Mouse (Mus musculus) bone marrow, adult 2 months (tissue): ENCODE results near the gene Qdpr. TPM values are rescaled to one million over a fixed set of nuclear protein-coding genes. Genes with fewer than 3 reads are reported as not detected.
"Not testable (repeated sequence)": the region's sequence is repeated elsewhere in the genome, so short reads cannot be mapped to it uniquely, and the experiment has no call there.

ENCODE experiments used
- H3K27ac ChIP-seq: fragments of 200-500 bp; 2 replicates; pipeline ENCODE4 v1.5.1; 2012; ENCODE audit warnings: low read depth, mild to moderate bottlenecking, control low read depth, inconsistent platforms, low read length; ENCODE audit not compliant: control insufficient read depth, poor library complexity, insufficient read depth
- H3K4me1 ChIP-seq: fragments of 200-500 bp; 2 replicates; pipeline ENCODE4 v1.6.1; 2011; ENCODE audit warnings: low read length; ENCODE audit not compliant: control insufficient read depth, insufficient read depth
- H3K4me3 ChIP-seq: fragments of 200-500 bp; replicated peaks from 2 replicates; pipeline ENCODE3; 2011; ENCODE audit warnings: mild to moderate bottlenecking, low read depth, low read length, control low read depth; ENCODE audit not compliant: control insufficient read depth
- CTCF ChIP-seq: fragments of 200-500 bp; IDR thresholded peaks from 2 replicates; pipeline ENCODE4 v1.5.1; 2011; ENCODE audit warnings: low read length, control low read depth; ENCODE audit not compliant: control insufficient read depth, insufficient read depth
- POLR2A ChIP-seq: fragments of 200-500 bp; IDR thresholded peaks from 2 replicates; pipeline ENCODE4 v1.6.1; 2011; ENCODE audit warnings: low read depth, mild to moderate bottlenecking, control low read depth, low read length, borderline replicate concordance; ENCODE audit not compliant: control insufficient read depth
- WGBS: fragments of 180-500 bp; shearing (Covaris S2); methylation state at CpG from one replicate; pipeline ENCODE4 v1.1.7; 2018; 5-methylcytosine and 5-hydroxymethylcytosine counted together
- polyA plus RNA-seq: library from polyadenylated mRNA; stranded (reverse); fragments of >200 nt; gene quantifications from 2 replicates; pipeline ENCODE4 v1.2.4, GENCODE M21; 2011; ENCODE audit warnings: low replicate concordance; ENCODE audit not compliant: missing spikeins, insufficient read depth, insufficient read length

Qdpr gene
- polyA plus RNA-seq, 1 experiment: 25.8 TPM

- WGBS: 86% methylated on average over 8 of the region's 8 CpGs
- no peak for TF ChIP-seq POLR2A
- no peak for TF ChIP-seq CTCF
- peaks cover 2% of the 10 kb centered on the region; the same call in 1 of the 2 replicates for H3K4me1 ChIP-seq
- H3K4me3 ChIP-seq: no peak overlapping the region
- no peak overlapping the region for H3K27ac ChIP-seq
Observed at GRCm38 (mm10) chr5:45444130-45444832, 5.8 kb downstream of the Qdpr start.

GRCm38 (mm10) chr5:45441745-45442144 is 8.3 kb downstream of the Qdpr start:
- no peaks in the 10 kb centered on the region for H3K4me1 ChIP-seq
- TF ChIP-seq CTCF: no peak
- no peak overlapping the region for H3K4me3 ChIP-seq
- 74% methylated on average over 3 of the region's 3 CpGs for WGBS
- no peak overlapping the region for H3K27ac ChIP-seq

DNA sequence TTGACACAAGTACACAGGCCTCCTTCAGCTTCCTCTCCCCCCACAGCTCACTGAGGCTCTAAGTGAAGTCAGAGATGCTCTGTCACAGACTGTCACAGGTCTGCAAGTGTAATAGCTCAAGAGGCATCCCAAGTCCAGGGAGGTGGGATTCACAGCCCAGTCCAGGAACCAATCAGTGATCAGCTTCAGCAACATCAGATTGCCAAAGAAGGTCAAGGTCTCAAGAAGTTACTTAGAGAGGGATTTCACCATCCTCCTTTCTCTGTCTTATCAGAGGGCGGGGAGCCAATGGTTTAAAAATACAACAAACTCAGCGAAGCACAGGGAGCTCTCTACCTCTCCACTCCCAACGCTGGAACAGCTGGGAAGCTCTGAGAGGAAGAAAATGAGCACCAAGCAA is 8.9 kb downstream of the Qdpr start:
- no peak overlapping the region for H3K4me3 ChIP-seq
- H3K4me1 ChIP-seq: no peaks in the 10 kb centered on the region
- 77% methylated on average over 3 of the region's 3 CpGs for WGBS
- H3K27ac ChIP-seq: no peak overlapping the region
- TF ChIP-seq CTCF (no peak), POLR2A (no peak)

DNA sequence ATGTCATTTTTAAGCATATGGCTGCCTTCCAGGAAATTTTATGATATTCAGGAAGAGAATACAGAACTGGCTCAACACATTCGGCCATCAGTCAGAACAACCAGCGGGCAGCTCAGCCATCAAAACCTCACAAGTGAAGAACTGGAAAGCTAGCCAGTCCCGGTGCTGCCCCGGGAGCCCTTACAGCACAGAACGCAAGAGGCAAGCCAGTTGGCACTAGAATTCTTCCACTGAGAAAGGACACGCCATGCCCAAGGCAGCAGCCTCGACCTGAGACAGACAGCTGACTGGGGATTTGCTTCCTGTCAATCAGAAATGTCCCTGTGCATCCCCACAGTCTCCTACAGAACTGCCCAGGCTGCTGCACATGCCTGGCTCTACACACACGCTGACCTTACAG is 11.7 kb downstream of the Qdpr start:
- H3K4me1 ChIP-seq: no peaks in the 10 kb centered on the region
- no peak overlapping the region for H3K4me3 ChIP-seq
- WGBS: 82% methylated on average over 8 of the region's 8 CpGs
- no peak for TF ChIP-seq CTCF
- no peak for TF ChIP-seq POLR2A
- no peak overlapping the region for H3K27ac ChIP-seq

GRCm38 (mm10) chr5:45437826-45438225 is 12.2 kb downstream of the Qdpr start:
- WGBS: 83% methylated on average over 4 of the region's 4 CpGs
- TF ChIP-seq POLR2A: no peak
- TF ChIP-seq CTCF: no peak
- H3K4me3 ChIP-seq: no peak overlapping the region
- no peak overlapping the region for H3K27ac ChIP-seq
- no peaks in the 10 kb centered on the region for H3K4me1 ChIP-seq

DNA sequence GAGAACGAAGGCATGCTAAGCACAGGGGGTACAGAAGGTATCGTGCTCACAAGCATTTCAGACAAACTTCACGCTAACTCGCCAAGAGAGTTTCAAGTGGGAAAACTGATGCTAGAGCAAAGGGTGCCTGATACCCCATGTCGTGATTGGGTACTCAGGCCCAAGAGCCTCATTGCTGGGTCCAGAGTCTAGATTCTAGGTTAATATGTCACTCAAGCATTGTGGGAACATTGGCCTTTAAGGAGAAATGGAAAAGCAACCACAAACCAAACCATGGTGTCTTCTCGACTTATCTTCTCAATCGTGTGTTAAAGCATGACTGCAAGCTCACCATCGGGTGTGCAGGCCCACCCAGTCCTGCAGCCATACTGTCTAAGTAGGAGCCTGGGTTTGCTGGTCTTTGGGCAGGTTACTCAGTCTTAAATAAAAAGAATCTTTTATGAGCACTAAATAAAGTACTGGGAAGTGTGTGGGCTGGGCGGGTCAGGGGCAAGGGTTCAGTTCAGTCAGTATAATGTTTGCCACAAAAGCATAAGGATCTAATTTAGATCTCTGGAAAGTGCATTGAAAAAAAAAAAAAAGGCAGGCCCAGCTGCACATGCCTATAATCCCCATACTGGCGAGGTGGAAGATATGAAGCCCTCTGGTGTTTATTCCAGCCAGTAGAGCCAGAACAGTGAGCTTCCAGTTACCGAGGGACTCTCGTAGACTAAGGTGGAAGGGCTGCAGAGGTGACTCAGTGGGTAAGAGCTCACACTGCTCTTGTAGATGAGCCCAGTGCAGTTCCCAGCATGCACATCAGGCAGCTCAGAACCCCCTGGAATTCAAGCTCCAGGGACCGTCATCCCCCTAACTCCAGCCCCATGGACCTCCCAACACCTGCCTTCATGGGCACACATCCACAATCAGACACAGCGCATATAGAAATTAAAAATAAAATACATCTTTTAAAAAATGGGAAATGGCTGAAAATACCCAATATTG is 13.8 kb downstream of the Qdpr start:
- WGBS: 89% methylated on average over 14 of the region's 14 CpGs
- TF ChIP-seq POLR2A (no peak), CTCF (no peak)
- Histone ChIP-seq H3K4me3 (no peak overlapping the region), H3K4me1 (no peaks in the 10 kb centered on the region), H3K27ac (no peak overlapping the region)

DNA sequence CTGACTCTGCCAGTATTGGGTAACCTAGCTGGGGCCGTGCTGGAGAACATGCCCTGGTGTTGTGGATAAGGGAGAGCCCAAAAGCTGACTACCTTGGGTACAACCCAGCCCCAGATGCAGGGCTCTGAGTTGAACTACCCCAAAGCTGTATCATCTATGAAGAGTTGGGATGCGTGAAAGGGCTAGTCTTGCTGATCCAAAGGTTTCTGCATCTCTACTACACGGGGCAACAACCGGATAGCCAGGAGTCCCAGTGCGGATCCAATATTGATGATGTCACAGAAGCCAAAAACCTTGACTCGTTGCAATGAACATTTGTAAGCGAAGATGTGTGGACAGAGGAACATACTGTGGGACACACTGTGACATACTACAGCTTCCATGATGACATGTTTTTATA is 22.1 kb downstream of the Qdpr start:
- TF ChIP-seq POLR2A (no peak), CTCF (no peak)
- H3K4me1 ChIP-seq: no peaks in the 10 kb centered on the region
- no peak overlapping the region for H3K4me3 ChIP-seq
- H3K27ac ChIP-seq: no peak overlapping the region
- WGBS: 86% methylated on average over 7 of the region's 7 CpGs

DNA sequence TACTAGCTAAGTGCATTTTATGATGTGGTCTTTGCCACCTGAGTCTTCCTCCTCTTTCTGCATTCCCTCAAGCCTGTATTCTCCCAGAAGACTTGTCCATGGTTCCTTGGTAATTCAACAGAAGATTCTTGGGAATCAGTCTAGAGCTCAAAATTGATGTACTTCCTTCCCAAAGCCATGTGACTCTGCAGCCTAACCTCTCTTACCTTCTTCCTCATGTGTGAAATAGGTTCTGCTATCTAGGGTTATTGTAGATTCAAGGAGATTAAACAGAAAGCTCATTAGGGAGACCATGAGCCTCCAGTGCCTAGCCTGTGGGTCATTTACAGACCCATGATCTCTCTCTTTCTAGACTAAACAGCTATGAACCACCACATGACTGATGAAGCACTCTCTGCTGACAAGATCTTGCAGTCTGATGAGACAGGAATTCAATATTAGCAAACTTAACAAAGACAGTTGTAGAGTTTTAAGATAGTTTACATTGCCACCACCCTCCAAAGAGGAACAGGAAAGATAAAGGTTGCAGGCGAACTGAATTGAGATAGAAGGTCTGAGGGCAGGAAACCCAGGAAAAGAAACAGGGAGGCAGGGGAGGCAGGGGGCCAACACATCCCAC is 23.5 kb downstream of the Qdpr start:
- WGBS: 26% methylated on average over 1 of the region's 1 CpGs
- no peaks in the 10 kb centered on the region for H3K4me1 ChIP-seq
- H3K4me3 ChIP-seq: no peak overlapping the region
- no peak overlapping the region for H3K27ac ChIP-seq
- no peak for TF ChIP-seq POLR2A

GRCm38 (mm10) chr5:45425771-45426170 is 24.3 kb downstream of the Qdpr start:
- H3K27ac ChIP-seq, H3K4me1 ChIP-seq, H3K4me3 ChIP-seq: not testable (repeated sequence)
- WGBS: 80% methylated on average over 1 of the region's 1 CpGs
